Mouse (Mus musculus) NIH3T3 (cell line): Measurements from ENCODE around the gene Isx.
A peak's percentile ranks its signal among the peaks of the same experiment; 100 is the strongest.

ENCODE experiments used
- DNase-seq: peaks from one replicate; pipeline ENCODE4 v3.0.0-alpha.2; 2012; ENCODE audit warnings: low read depth

Isx gene

GRCm38 (mm10) chr8:74901765-74902164 is 28.8 kb downstream of the Isx start:
- DNase-seq = no peak

DNA sequence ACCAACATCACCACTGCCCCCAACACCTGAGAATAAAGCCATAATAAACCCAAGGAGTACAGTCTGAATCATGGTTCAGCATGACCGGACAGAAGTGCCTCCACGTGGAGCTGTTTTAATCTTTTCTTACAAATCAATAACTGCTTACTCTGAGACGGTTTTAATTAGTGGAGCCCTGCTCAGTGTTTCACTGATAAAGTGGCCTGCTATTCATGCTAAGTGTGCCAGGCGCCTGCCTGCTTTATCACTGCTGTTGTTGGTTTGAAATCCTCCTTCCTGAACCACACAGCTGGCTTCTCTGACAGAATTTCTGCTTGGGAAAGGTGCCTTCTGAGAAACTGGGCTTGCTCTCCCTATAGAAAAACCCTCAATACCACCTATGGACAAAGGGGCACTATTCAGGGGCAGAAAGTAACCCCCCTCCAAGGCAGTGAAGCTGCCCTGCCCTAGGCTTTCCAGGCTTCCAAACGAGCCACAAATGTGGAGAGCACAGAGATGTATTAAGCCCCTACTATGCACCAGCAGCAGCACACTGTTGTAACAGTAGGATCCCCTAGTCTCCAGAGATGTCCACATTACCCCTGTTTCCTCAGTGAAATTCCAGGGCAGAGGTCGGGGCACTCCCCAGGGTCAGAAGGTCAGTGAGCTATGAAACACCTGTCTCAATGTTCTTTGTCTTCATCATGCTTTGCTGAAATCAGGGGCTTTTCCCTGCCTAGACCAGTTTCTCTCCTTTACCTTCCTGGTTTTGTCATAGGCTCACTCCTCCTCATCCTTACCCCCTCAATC is 30.3 kb downstream of the Isx start:
- DNase-seq = no peak

GRCm38 (mm10) chr8:74906333-74906732 is 33.4 kb downstream of the Isx start:
- no peak for DNase-seq

GRCm38 (mm10) chr8:74910708-74911107 is 37.7 kb downstream of the Isx start:
- no peak for DNase-seq

DNA sequence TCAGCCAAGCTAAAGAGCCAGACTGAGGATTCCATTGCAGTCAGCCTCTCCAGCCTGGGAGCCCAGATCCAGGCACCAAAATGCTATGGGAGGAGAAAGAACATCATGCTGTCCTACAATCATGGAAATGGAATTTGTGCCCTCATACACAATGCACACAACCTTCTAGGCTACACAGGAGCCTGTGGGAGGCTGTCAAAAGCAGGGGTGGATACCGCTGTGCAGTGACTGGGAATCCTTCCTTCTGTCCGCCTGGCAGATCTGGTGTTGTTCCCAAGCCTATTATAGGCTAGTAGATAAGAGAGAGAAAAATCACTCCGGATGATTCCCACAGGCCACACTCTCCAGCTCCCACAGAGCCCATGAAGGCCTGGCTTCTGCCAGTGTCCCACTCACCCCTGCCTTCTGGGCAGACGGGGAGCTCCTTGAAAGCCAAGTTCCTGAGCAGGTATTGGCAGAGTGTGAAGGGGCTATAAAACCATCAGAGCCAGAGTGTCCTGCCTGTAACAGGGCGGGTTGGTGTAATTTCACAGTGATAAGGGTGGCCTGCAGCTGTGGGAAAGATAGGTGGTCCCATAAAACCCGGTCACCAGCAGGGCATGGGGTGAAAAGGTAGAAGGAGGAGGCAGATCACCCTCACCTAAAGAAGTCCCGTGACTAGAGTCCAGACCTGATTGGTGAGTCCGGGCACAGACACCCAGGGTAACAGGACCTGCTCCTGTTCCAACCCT is 47.9 kb downstream of the Isx start:
- DNase-seq = no peak

GRCm38 (mm10) chr8:74921882-74922518 is 49.0 kb downstream of the Isx start:
- peak; percentile 46 for DNase-seq

DNA sequence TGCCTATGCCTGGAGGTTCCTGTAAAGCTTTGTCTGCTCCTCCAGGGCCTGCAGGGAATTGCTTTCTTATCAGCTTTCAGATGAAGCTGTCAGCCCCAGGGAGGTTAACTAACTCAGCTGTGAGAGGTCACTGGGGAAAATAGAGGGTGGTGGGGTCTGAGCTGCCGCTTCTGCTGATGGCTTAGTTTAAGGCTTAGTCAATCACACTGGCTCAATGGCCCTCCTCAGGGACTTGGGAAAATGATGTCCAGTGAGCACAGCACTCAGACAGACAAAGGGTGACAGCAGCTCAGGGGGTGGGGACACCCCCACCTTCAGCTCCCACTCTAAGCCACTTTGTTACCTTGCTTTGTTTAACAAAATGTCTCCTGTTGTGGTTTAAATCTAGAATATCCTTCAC is 55.0 kb downstream of the Isx start:
- DNase-seq = no peak

- peak; percentile 68 for DNase-seq
Measured at GRCm38 (mm10) chr8:74930731-74931130, 57.8 kb downstream of the Isx start.

DNA sequence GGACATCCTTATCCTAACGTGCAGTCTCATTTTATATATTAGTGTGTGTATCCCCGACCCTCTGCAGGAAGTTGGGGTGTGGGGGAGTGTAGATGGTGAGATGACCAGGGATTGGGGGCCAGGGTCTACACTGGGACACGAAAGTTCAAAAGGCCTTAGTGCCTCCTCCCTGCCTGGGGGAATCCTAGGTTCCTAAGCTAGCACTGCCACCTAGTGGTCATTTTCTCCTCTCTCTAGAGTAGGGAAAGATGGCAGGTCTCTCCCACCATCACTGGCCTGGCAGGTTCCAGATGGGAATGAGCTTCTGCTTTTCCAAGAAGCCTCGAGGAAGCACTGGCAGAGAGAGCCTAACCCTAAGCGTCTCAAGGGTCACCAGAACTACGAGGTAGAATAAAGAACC is 62.3 kb downstream of the Isx start:
- peak; percentile 78 for DNase-seq

GRCm38 (mm10) chr8:74936656-74937055 is 63.7 kb downstream of the Isx start:
- DNase-seq = no peak

DNA sequence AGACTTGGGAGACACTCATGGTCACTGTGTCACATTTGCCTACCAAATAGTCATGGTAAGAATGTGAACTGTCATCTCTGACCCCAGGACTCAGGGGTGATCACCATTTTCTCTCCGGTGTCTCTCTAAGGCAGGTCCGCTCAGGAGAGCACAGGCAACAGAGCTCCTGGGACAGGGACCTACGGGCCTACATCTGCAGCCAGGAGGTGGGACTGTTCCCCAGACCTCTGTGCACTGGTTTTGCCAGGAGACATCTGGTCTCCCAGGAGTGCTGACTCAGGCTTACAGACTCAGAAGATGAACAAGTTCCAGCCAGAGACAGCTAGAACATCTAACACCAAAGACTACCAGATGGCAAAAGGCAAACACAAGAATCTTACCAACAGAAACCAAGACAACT is 69.1 kb downstream of the Isx start:
- DNase-seq = no peak
